Mouse (Mus musculus) ES-E14 (cell line): Measurements from ENCODE around the gene Hist2h2bb. TPM values are rescaled to one million over a fixed set of nuclear protein-coding genes. Genes with fewer than 3 reads are reported as not detected.

Experiments used
- DNase-seq: peaks from one replicate; pipeline ENCODE4 v3.0.0-alpha.2; 2013; ENCODE audit warnings: low read depth, low spot score
- H3K27ac ChIP-seq: 2 replicates; pipeline ENCODE4 v1.5.1; 2012; ENCODE audit warnings: low read depth, mild to moderate bottlenecking, low read length, moderate library complexity, mixed read lengths; ENCODE audit not compliant: poor library complexity, insufficient read depth, severe bottlenecking
- H3K36me3 ChIP-seq: 2 replicates; pipeline ENCODE4 v1.6.1; 2012; ENCODE audit warnings: mild to moderate bottlenecking, low read length, moderate library complexity, mixed read lengths; ENCODE audit not compliant: control insufficient read depth, poor library complexity, insufficient read depth, severe bottlenecking
- H3K4me1 ChIP-seq, 2 experiments: fragments of 150-350 bp in 1 of 2; sonication (generic) in 1 of 2; 2 replicates each; pipeline ENCODE4 v1.6.1; 2012; ENCODE audit warnings: low read length in 2 of 2, mild to moderate bottlenecking in 1 of 2, mixed read lengths in 1 of 2; ENCODE audit not compliant: control insufficient read depth in 2 of 2, insufficient read depth in 2 of 2, poor library complexity in 1 of 2
- H3K4me3 ChIP-seq, 2 experiments: fragments of 150-350 bp in 1 of 2; sonication (generic) in 1 of 2; 2 replicates each; pipeline ENCODE4 v1.5.1; 2012; ENCODE audit warnings: low read length in 2 of 2, low read depth in 1 of 2, mild to moderate bottlenecking in 1 of 2, mixed read lengths in 1 of 2; ENCODE audit not compliant: insufficient read depth in 1 of 2, poor library complexity in 1 of 2, severe bottlenecking in 1 of 2
- H3K9ac ChIP-seq: 2 replicates; pipeline ENCODE4 v1.6.1; 2012; ENCODE audit warnings: low read depth, mild to moderate bottlenecking, low read length, mixed read lengths; ENCODE audit not compliant: poor library complexity, insufficient read depth, severe bottlenecking
- H3K9me3 ChIP-seq: fragments of 150-350 bp; sonication (generic); 2 replicates; pipeline ENCODE4 v1.6.1; 2012; ENCODE audit warnings: low read depth, mild to moderate bottlenecking, low read length; ENCODE audit not compliant: control insufficient read depth, insufficient read depth
- CHD2 ChIP-seq: IDR thresholded peaks from 2 replicates; pipeline ENCODE4 v1.6.1; 2014; ENCODE audit warnings: mild to moderate bottlenecking, low read depth, low read length, inconsistent platforms
- HCFC1 ChIP-seq: IDR thresholded peaks from 2 replicates; pipeline ENCODE4 v1.6.1; 2012; ENCODE audit warnings: low read length, inconsistent platforms, borderline replicate concordance; ENCODE audit not compliant: insufficient read depth
- MAFK ChIP-seq: IDR thresholded peaks from 2 replicates; pipeline ENCODE4 v1.6.1; 2014; ENCODE audit warnings: mild to moderate bottlenecking, low read depth, low read length, inconsistent platforms; ENCODE audit not compliant: insufficient read depth
- ZC3H11A ChIP-seq: IDR thresholded peaks from 2 replicates; pipeline ENCODE4 v1.6.1; 2012; ENCODE audit warnings: low read depth, mild to moderate bottlenecking, inconsistent platforms, low read length, borderline replicate concordance
- ZNF384 ChIP-seq: IDR thresholded peaks from 2 replicates; pipeline ENCODE4 v1.6.1; 2012; ENCODE audit warnings: low read depth, low read length, inconsistent platforms
- in situ Hi-C, 2 experiments: fragments of 600-800 bp; cut with MboI; formaldehyde crosslinking; loops; one replicate each; pipeline ENCODE4 v1.15.1; 2025; ENCODE audit warnings: low sequenced_read_pairs in 2 of 2, inconsistent platforms in 1 of 2; ENCODE audit not compliant: unreplicated experiment in 2 of 2
- total RNA-seq: library from RNA; depleted of rRNA; stranded (reverse); fragments of 300-350 nt; gene quantifications from 2 replicates; pipeline ENCODE4 v1.2.3, GENCODE M21; 2012

Gene Hist2h2bb
- total RNA-seq, 1 experiment, result 2,453 TPM

GRCm38 (mm10) chr3:96230404-96230803 lies 39.1 kb upstream of the Hist2h2bb start:
- Histone ChIP-seq H3K36me3 (no peaks in the 10 kb centered on the region), H3K4me3 (no peak overlapping the region), H3K4me1 (peaks cover 0 to 6% of the 10 kb centered on the region in 2 experiments; a peak in 1 of 4 replicates), H3K27ac (no peak overlapping the region), H3K9ac (no peak overlapping the region), H3K9me3 (no peaks in the 10 kb centered on the region)
- TF ChIP-seq ZC3H11A (no peak), MAFK (no peak), ZNF384 (no peak), HCFC1 (no peak), CHD2 (no peak)
- DNase-seq, result no peak
- in situ Hi-C loops, result no loop called here

GRCm38 (mm10) chr3:96230910-96231757 lies 38.4 kb upstream of the Hist2h2bb start:
- no peak overlapping the region for H3K4me3 ChIP-seq
- in situ Hi-C loops, result no loop called here
- H3K9ac ChIP-seq, result no peak overlapping the region
- no peaks in the 10 kb centered on the region for H3K9me3 ChIP-seq
- no peak overlapping the region for H3K27ac ChIP-seq
- no peak for DNase-seq
- TF ChIP-seq ZC3H11A (no peak), MAFK (no peak), CHD2 (no peak)
- peaks cover 0 to 5% of the 10 kb centered on the region in 2 experiments; a peak in 2 of 4 replicates for H3K4me1 ChIP-seq
- H3K36me3 ChIP-seq, result no peaks in the 10 kb centered on the region

GRCm38 (mm10) chr3:96231758-96232120 lies 37.8 kb upstream of the Hist2h2bb start:
- peaks cover 0 to 3% of the 10 kb centered on the region in 2 experiments; a peak in 3 of 4 replicates for H3K4me1 ChIP-seq
- H3K27ac ChIP-seq, result no peak overlapping the region
- no peaks in the 10 kb centered on the region for H3K36me3 ChIP-seq
- H3K9me3 ChIP-seq, result no peaks in the 10 kb centered on the region
- in situ Hi-C loops, result no loop called here
- H3K9ac ChIP-seq, result no peak overlapping the region
- H3K4me3 ChIP-seq, result no peak overlapping the region
- no peak for TF ChIP-seq CHD2
- TF ChIP-seq ZC3H11A, result no peak
- TF ChIP-seq HCFC1, result no peak
- no peak for TF ChIP-seq MAFK
- no peak for TF ChIP-seq ZNF384
- DNase-seq, result no peak

GRCm38 (mm10) chr3:96234914-96235313 lies 34.6 kb upstream of the Hist2h2bb start:
- H3K4me3 ChIP-seq, result no peak overlapping the region
- no peaks in the 10 kb centered on the region for H3K9me3 ChIP-seq
- no peak overlapping the region for H3K27ac ChIP-seq
- H3K36me3 ChIP-seq, result no peaks in the 10 kb centered on the region
- in situ Hi-C loops, result no loop called here
- H3K4me1 ChIP-seq, result peaks cover 0 to 5% of the 10 kb centered on the region in 2 experiments; a peak in 3 of 4 replicates
- no peak overlapping the region for H3K9ac ChIP-seq
- TF ChIP-seq HCFC1, result no peak
- TF ChIP-seq ZC3H11A, result no peak
- no peak for TF ChIP-seq CHD2
- TF ChIP-seq MAFK, result no peak
- TF ChIP-seq ZNF384, result no peak
- no peak for DNase-seq
